Mouse (Mus musculus) cerebellum, adult 11 months (tissue): ENCODE data around the gene Slc4a1.

Source experiments
- DNase-seq: peaks from one replicate; pipeline ENCODE4 v3.0.0; 2022

Slc4a1 gene

DNA sequence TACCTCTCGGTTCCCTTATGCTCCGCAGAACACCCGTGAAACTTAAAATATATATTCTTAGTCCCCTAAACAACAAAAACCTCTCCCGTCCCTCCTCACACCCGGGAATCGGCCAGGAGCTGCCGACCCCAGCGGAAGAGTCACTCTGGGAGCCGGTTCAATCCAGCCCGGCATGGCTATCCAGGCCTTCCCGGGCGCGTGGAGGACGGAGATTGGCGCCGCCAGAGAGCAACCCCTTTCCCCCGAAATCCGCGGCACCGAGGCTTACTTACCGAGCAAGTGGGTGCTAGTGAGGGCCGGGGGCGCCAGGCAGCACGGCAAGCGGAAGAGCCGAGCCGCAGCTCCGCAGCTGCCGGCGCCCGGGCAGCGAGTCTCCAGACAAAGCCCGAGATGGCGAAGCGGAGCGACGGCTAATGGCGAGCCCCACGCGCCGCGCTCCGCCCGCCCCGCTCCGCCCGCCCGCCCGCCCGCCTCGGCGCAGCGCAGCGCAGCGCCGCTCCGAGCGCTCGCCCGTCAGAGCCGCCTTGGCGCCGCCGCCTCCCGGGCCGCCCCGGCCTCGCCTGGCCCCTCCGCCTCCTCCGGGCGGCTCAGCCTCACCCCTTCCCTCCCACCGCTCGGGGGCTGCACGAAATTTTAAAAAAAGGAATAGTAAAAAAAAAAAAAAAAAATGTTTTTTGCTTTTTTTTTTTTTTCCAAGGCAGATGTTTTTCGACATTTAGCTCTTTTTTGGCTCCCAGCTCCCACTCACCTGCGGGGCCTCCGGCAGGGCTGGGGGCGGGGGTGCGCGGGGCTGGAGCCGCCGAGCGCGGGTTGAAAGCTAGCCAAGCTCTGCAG, 47.2 kb downstream of the Slc4a1 start:
- peak; percentile 65 for DNase-seq

DNA sequence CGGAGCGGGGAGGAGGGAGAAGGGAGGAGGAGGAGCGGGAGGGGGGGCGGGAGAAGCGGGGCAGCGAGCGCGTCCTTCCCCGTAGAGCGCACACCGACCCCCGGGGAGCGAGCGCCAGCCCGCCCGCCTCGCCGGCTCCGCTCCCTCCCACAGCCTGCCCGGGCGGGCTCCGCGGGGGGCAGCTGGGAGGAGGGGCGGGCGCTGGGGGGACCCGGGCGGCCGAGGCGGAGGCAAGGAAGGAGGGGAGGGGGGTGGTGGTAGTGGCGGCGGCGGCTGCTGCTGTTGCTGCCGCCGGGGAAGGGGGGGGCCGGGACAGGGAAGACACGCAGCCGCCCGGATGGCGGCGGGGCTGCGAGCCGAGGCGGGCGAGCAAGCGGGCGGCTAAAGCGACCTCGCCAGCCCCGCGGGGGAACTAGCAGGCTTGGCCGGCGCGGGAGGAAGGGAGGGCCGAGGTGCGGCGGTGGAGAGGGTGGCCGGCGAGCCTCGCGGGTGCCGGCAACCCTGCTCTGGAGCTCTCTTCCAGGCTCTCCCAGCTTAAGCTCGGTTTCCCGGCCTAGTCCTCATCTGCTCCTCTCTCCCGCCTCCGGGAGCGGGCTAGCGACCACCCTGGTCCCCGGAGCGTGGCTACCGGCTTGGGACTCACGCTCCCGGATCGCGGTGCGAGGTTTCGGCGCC, 48.0 kb downstream of the Slc4a1 start:
- peak; percentile 71 for DNase-seq

DNA sequence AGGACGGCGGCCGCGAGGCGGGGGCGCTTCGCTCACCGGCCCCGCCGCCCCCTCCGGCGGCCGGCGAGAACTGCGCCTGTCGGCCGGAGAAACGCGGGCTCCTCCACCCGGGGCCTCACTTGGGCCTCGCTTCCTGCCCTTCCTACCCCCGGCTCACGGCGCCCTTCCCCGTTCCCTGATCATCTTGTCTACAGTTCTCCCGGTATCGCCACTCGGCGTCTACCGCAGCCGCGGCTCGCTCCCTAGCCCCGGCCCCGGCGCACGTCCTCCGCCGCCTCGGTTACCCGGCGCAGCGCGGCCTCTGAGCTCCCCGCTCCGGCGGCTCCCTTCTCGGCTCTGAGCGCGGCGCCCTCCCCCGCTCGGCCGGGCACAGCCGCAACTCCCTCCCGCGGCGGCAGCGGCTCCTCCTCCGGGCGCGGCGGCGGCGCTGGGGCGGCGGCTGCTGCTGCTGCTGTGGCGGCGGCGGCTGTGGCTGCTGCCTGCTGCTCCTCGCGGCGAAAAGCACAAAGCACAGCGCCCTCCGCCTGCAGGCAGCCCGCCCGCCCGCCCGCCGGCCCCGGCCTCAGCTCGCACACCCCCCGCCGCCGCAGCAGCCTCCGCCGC, 48.6 kb downstream of the Slc4a1 start:
- peak; percentile 65 for DNase-seq

DNA sequence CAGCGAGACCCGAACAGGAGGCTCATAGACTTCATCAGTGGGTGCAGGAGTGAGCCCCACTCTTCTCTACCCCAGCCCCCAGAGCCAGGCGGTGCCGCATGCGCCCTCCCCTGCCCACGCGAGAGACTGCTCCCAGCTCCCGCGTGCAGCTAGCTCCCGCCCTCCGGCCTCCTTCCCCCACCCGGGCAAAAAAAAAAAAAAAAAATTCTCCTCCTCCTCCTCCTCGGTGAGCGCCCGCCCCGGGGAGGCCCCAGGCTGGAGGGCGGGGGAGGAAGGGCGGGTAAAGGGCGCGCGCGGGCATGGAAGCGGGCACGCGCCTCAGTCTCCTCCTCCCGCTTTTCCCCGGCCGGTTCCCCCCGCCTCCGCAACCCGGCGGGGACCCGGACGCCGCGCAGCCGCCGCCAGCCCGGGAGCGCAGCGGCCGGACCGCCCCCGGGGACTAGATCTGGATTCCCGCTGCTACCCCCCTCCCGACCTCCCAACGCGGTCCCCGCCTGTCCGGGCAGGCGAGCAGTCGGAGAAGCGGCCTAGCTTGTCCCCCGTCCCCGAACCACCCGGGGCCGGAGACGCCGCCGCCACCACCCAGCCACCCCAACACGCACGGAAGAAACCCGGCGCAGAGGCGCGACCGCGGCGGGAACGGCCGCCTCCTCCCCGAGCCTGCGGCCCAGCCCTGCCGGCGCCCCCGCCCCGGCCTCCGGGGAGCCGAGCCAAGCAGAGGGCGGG, 49.3 kb downstream of the Slc4a1 start:
- DNase-seq, result peak; percentile 86

DNA sequence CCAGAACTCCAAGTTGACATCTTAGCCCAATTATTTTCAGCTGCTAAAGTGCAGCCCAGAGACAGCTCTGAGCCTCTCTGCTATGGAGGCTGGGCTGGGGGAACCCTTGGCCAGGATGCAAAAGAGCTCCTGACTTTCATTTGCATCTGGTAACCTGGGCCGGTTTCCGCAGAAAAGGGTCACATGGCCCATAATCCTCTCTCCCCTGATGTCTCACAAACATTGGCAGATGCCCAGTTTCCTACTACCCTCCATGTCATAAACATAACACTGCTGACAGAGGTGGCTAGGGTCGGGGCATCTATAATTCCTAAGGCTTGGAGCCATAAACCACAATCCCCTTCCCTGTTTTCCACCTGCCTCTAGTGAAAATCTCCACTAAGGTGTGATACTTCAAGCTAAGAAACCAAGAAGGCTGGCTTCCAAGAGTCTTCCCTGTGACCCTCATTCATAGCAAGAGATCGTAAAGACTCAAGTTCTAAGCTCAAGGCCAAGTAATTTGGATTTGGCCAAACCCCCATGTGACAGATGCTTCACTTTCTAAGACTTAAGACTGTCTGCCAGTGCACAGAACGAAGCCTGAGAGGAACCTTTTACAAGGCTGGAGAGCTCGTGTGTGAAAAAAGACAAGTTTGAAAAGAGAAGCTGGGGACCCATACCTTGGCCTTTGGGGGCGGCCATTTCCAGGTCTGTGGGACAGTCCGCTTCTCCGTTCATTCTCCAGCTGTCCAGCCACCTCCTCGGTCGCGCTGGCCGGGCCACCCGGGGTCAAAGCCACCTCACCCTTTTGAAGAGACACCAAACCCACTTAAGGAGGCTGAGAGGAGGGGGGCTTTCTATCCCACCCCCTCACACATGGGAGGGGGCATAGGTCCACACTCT, 50.1 kb downstream of the Slc4a1 start:
- peak; percentile 41 for DNase-seq

DNA sequence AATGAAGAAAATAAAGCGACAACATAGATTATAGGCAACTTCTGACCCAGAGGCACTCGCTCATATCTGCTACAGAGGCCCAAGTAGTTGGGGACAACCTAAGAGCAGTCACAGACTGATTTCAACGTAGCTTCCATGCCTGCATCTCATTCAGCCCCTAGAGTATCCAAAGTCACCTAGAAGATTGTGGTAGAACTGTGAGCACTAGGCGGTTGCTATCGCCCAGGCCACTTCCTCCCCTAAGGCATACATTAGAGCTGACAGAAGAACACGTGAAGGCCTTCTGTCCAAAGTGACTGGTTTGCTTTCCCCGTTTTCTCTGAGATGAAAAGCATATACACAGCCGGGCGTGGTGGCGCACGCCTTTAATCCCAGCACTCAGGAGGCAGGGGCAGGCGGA, 51.7 kb downstream of the Slc4a1 start:
- DNase-seq, result no peak

DNA sequence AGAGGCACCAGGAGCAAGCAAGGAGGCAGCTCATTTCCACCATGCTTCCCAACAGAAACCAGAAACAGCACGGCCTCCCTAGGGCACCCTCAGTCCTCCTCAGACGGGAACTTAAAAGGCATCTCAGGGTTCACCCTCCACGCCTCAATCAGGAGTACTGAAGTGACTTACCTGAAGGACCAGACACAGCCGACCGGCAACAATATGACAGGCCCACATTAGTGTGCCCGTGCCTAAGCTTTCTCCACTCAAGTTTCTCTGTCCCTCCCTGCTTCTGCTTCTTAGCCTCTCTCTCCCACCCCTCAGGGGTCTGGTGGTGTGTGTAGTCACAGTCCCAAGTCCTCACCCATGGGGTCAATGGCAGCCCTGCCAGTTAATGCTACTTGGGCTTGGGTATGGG, 53.4 kb downstream of the Slc4a1 start:
- no peak for DNase-seq

DNA sequence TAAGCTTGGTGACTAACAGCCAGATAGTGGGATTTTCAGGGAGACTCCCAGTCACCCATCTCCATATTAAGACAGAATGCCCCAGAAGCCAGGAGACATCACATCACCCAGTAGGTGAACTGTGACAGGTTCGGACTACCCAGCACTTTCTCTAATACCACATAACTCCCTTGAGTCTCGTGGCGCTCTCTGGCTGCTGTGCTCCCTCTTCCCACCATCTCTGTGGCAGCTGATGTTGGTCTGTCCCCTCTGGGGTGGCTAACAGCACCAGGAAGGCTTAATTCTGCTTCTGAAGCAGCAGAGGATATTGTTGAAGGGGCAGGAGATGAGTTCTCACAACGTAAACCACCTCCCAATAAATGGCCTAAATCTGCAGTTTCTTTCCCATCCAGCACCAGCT, 54.0 kb downstream of the Slc4a1 start:
- DNase-seq, result no peak

DNA sequence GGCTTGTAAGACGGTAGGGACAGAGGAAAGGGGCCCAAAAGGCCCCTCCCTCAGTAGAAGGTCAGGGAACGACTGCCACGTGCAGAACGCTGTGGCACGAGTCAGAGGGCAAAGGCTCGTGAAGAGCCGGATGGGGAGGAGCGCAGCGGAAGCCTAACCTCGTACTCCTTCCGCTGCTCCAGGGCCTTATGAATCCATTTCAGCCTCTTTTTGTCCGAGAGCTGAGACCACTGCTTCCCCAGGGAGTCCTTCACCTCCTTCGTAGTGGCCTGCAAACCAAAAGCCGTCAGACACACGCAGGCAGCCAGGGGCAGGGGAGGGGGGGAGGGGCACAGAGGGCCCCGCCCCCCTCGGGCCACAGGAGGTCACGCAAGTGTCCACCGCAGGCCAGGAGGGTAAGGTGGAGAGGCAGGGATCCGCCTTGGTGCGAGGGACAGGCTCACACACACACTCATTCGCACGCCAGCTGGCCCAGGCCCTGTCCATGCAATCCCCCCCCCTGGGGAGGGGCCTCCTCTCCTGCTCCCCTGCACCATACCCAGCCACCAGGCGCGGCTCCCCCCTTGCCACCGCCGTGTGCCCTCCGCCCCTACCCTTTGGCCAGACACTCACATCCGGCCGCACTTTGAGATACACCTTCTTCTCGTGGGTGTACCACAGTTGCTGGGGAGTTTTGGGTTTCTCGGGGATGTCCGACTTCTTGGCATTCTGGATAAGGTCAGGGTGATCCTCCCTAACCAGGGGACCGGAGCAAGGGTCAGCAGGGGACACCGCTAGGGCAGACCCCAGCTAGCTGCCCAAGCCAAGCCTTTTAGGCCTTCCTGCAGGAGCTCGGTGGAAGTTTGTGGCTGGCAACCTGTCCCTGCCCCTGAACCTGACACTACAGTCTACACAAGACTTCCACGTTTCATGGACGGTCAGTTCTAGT, 55.0 kb downstream of the Slc4a1 start:
- no peak for DNase-seq

DNA sequence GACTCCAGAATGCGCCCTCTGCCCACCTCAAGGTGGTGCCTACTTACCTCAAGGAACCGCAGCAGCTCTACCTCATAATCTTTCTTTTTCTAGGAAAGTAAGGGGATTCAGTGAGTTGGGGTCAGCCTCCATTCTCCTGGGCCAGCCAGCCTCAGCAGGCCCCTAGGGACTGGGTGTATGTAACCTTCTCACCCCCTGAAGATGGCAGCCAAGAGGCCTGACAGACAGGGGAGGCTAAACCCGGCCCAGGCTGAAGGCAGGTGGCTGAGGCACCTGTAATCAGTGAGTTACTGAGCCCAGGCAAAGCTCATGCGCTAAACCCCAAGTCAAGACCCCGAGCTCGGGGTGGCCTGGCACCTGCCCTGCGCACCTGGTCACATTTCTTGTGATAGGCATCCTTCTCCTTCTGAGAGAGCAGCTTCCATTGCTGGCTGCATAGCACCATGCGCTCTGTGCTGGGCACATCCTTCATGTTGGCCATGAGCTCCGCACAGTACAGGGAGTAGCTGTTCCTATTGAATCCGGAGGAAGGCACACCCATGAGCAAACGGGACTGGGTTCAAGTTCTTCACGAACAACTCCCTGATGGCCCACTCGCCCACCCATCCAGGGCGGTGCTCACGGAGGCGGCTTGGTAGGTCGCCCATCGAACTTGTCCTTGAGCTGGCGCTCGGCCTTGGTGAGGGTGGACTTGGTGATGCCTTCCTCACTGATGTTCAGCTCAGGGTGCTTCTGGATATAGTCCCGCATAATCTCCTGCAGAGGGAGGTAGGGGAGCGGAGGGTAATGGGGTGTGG, 56.0 kb downstream of the Slc4a1 start:
- no peak for DNase-seq

DNA sequence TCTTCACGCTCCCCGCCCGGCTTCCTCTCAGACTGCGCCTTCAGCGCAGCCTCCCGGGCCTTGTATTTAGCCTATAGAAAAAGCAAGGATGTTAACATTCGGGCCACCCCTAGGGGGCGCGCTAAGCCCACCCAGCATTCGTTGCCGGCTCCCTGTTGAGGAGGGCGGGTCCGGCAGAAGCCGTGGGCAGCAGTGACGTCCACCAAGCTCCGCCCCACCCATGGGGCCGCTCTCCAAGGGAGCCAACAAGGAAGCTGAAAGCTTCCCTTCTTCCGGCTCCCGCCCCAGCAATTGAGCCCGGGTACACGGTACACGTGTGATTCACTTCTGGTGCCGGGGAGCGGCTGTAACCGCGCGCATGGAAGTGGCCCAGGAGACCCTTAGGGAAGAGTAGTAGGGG, 57.0 kb downstream of the Slc4a1 start:
- peak; percentile 94 for DNase-seq

DNA sequence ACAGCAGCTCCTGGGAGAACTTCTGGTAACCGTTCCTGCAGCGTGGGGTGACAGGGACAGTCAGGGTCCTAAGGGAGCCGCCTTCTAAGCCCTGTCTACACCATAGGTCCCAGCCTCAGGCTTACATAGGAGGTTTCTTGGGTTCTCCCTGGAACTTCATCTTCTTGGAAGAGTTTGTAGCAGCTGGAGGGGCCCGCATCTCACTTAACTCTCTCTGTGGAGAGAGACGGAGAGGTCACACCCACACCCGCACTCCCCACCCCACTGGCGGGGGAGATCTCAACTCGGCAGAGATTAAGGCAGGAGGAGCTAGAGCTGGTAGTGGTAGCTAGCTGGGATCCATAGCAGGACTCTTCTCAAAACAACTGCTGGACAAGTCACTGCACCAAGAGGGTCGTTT, 57.9 kb downstream of the Slc4a1 start:
- no peak for DNase-seq

DNA sequence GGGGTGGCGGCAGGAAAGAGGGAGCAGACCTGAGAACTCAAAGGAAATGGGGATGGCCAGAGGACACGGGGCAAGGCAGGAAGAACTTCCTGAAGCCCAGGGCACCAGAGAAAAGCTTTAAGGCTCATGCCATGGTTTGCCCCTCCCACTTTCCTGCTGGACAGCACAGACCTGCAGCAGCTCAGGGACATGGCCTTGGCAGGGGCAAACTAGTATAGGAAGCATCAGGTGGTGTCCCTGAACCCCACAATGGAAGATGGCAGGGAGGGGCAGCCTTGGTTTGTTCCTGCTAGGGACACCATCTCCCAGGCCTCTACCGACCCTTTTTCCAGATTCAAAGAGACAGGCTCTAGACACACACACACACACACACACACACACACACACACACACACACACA, 60.6 kb downstream of the Slc4a1 start:
- no peak for DNase-seq

DNA sequence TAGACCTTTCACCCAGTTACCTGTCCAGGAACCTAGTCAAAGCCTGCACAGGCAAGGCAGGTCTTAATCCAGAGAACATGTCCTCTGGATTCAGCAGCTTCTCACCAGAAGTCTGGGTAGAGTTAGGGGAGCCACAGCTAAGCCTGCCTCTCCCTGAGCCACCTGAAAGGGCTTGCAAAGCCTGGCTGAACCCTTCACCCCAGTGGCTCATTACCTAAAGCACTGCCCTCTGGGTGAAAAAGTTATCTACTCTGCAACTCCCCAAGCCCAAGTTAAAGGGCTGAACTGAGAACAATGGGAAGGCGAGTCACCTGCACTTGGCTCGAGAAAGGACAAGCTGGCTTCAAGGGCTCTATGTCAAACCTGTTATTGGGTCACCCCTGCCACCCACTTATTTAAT, 61.9 kb downstream of the Slc4a1 start:
- DNase-seq, result no peak

DNA sequence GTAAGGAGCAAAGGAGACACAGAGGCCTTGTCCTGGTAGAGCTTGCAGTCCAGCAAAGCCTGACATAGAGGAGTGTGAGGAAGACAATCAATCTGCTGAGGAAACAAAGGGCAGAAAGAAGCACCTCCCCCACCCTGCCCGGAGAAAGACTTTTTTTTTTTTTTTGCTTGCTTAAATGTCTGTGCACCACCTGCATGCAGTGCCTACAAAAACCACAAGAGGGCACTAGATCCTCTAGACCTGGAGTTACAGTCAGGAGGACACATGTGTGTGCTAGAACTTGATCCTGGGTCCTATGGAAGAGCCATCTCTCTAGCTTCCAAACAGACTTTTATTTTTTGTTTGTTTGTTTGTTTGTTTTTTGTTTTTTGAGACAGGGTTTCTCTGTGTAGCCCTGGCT, 66.2 kb downstream of the Slc4a1 start:
- DNase-seq, result no peak
